Mouse (Mus musculus) spleen, adult 18-20 months (tissue): ENCODE data around the gene Eif2a.
"Not testable (repeated sequence)": the region's sequence is repeated elsewhere in the genome, so short reads cannot be mapped to it uniquely, and the experiment has no call there.

Experiments used
- DNase-seq, 2 experiments: peaks; one replicate each; pipeline ENCODE4 v3.0.0; 2022; ENCODE audit warnings: mixed read lengths in 2 of 2

Eif2a gene

GRCm38 (mm10) chr3:58523386-58523785, 2.2 kb upstream of the Eif2a start:
- DNase-seq, result no peak

DNA sequence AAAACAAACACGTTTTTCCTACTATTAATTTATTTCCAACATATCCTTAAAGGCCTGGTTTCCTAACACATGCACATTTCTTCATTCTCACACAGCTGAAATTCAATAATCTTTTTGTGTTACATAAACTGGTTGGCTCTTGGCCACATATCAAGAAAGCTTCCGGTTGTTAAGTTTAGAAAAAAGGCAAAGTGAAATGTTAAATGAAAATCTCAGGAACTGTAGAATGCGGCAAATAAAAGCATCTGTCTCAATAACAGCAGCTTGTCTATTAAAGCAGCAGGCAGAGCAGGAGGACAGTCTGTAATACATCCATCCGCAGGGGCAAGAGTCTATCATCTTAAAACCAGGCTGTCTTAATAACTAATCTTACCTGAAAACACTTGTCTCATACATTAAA, 1.4 kb upstream of the Eif2a start:
- DNase-seq, result no peak

- no peak for DNase-seq
These were observed 455 bp upstream of the Eif2a start for GRCm38 (mm10) chr3:58525166-58525565.

DNA sequence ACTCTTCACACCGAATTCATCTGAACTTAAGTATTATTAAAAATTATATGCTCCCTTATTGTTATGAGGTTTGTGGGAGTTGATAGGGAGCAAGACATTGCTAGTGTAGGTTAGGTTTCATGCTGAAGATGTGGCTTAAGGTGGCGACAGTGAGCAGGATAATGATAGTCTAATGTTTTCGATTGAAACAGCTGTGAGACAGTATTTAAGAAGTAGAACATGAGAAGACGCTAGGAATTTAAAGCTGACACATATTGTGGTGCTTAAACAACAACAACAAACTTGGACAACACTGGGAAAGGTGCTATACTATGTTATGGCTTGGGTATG, 752 bp downstream of the Eif2a start:
- DNase-seq, result no peak

DNA sequence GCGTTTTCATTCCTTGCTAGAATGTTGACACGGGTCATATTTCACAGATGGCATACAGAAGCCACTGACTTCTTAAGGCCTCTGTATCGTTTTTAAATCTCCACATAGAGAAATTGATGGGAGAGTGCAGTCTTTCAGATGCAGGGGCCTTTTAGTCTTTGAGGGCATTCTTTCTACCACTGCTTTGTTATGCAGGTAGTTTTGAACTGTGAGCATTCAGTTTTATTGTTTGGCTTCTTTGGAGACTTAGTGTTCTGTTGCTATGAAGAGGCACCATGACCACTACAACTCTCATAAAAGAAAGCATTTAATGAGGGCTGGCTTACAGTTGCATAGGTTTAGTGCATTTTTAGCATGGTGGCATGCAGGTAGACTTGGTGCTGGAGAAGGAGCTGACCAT, 11.0 kb downstream of the Eif2a start:
- DNase-seq, result no peak

DNA sequence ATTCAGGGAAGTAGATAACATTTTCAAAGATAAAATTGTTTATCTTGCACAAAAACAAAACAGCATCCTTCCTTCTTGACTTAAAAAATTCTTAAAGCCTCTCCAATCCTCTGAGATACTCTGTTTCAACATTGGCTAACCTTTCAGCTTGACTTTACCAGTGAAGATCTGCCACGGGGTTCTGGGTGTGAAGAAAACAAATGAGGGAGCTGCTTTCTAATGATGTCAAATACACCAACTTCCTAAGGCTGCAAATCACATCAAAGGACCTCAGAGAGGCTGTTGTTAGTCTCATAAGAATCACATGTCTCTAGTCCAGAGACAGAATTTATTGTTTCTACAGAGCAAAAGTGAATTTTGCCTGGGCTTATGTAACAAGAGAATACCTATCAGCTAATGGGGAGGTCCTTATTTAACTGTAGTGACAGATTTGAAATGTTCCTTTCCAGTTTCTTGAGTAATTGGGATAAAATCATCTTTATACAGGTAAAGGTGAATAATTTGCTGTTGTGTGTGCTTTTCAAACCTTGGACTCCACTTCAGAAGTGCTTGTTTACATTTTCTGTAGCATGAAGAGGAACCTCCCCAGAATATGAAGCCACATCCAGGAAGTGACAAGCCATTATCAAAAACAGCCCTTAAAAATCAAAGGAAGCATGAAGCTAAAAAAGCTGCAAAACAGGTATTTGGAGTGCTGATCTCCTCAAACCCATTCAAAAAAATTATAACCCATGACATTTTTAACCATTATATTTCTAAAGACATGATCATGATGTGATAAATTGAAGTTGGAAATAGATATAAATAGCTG, 26.6 kb downstream of the Eif2a start:
- no peak for DNase-seq

- no peak for DNase-seq
These were observed 31.0 kb downstream of the Eif2a start for GRCm38 (mm10) chr3:58556649-58557048.

DNA sequence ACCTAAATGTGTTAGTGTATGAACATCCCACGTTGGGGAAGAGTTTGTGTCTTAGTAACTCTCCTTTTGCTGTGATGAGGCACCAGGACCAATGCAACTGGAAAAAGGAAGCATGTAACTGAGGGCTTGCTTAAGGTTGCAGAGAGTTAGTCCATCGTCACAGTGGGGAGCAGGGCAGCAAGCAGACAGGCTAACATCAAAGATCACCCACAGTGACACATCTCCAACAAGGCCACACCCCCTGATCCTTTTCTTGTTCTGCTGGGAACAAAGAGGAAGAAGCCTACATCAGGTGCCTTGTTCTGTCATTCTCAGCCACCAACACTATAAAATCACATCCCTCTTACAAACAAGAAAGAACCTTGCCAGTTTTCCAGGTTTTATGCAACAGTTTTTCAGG, 34.3 kb downstream of the Eif2a start:
- DNase-seq, result no peak

DNA sequence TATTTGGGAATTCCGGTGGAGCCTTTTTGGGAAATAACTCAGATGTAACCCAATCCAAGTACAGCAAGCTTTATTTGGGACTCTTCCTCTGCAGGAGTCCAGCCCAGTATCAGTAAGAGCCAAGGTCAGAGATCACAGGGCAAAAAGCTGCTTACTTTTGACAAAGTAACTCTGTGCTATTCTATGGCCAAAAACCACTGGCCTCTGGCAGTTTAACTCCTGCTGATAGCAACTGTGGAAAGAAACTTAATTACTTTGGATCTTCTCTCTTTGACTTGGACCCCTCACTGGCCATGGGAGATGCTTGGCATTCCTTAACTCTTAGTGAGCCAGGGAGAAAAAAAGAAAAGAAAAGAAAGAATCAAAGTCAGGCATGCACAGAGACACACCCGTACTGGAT, 35.8 kb downstream of the Eif2a start:
- no peak for DNase-seq

- DNase-seq, result no peak
These were observed 45.2 kb downstream of the Eif2a start for GRCm38 (mm10) chr3:58570821-58571220.

GRCm38 (mm10) chr3:58576137-58577066, 50.8 kb downstream of the Eif2a start, which contains the start of gene Selenot:
TSS of gene Selenot (plus strand) at chr3:58576636.
- peak; percentile 93 to 96 for DNase-seq

DNA sequence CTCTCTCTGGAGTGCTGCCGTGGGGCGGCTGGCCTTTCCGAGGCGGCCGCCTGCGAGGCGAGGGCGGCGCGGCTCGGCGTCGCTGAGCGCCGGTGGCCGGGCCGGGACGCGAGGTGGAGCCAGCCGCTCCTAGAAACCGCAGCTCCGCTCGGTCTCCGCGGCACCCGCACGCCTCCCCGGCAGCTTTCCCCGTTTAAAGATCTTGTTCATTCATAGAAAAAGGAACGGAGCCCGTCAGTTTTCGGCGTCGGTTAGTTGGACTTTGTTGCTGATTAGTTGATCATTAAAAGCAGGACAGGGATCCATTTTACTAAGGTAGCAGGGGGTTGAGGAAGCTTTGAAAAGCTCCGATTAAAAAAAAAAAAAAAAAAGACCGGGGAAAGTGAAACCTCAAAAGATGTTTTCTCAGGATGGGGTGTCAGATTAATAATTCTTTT, 51.5 kb downstream of the Eif2a start:
- DNase-seq, result peak in 1 of 2 experiments; percentile 64

- DNase-seq, result no peak
These were observed 52.0 kb downstream of the Eif2a start for GRCm38 (mm10) chr3:58577506-58578050.

DNA sequence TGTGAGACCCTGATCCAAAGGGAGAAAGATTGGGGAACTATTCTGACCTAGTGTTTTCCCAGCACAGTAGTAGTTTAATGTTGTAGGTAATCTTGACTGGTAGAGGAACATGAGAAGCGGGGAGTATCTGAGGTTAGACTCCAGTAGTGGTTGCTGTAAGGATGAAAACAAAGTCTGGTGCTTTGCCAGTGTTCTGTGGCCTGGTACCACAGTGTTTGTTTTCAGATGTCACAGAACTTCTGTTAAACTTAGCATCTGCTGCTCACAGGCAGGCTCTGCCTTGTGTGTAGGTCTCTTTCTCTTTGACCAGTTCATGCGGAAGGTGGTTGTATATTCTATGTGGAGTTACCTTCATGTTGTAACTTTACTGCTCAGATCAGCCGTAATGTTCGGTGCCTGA, 55.9 kb downstream of the Eif2a start:
- no peak for DNase-seq

DNA sequence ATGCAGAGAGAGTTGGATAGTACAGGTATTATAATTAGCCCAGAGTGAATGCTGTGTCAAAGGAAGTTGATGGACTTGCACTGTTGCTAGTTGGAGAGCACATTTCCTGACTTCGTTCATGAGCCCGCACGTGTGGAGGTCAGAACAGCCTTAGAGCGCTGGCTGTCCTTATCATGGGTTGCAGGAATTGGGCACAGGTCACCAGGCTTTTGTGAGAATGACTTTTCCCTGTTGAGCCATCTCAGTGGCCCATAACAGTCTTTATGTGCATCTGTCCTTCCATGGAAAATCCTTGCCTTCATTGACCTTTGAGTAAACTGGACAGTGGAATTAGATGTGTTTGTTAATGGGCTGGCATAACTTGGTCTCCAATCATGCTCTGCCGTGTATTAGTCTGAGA, 56.7 kb downstream of the Eif2a start:
- no peak for DNase-seq

DNA sequence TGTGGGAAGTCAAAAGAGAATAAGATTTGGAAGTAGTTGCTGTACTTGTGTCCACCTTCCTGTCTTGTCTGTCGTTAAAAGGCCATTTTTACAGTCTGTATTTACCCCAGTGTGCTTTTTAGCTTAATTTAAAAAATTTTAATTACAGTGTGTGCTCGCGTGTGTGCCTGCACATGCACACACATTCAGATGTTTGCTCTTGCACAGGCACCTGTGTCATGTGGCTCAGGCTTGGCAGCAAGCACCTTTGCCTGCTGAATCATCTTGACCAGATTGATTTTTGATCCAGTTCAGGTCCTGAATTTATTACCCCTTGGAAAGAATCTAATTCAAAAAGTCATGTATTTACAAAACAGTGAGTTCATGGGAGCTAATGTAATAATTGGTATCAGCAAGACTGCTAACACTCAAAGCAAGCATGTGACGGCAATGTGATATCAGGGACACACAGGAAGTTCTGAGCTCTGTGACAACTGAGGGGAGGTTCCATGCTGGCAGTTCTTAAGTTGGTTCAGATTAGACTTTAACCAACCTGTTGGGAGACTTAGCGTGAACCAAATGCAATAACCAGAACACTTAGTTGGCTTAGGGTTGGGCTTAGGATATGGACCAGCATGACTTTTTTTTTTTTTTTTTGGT, 57.3 kb downstream of the Eif2a start:
- no peak for DNase-seq

DNA sequence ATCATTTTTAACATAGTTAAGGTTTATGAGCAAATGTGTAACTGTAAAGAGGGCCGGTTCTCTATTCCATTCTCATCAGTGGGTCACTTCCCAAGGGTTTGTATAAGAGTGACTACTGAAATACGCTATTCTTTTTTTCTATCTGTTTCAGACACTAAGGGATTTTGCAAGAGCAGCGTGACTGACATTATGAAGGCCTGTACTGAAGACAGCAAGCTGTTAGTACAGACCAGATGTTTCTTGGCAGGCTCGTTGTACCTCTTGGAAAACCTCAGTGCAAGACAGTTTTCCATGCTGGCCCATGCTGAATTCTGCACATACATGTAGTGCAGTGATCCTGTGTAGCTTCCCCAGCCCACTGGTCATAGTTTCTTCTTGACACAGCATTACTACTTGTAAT, 64.9 kb downstream of the Eif2a start:
- not testable (repeated sequence) for DNase-seq

DNA sequence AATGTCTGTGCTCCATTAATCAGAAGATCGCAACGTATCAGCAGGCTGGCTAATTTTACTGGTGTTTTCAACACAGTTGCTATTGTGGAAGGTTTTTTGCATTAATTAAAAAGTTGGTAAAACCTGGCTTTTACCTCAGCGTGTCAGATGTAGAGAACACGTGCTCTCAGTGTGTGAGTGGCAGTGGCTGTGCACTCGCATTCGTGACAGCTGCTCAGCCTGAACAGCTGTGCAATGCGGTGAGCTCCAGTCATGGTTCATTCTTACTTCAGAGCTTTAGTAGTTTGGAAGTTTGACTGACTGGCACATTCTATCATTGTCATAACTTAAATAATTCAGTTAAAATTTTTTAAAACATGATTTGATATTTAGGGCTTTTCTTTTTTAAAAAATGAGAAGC, 67.0 kb downstream of the Eif2a start:
- not testable (repeated sequence) for DNase-seq

DNA sequence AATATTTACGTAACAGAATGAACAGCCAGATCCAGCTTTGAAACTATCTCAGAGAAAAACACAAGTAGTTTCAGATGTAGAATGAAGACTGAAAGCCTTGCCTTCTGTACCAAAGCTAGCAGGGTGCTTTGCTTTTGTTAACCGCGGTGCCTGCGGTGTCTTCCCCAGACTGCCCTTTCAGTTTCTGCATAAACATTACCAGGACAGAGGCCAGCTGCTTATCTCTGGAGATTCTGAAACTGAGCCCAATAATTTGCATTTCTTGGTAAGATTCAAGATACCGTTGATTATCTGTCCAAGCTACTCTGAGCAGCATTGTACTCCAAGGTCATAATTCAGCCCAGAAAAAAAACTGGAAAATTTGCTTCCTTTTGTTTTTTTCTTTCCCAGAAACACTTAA, 68.0 kb downstream of the Eif2a start:
- DNase-seq, result no peak
